Mouse (Mus musculus) small intestine, adult 2 months (tissue): Measurements from ENCODE around the gene Lrrc1. TPM values are rescaled to one million over a fixed set of nuclear protein-coding genes. Genes with fewer than 3 reads are reported as not detected.

Experiments used
- H3K27ac ChIP-seq: fragments of 200-500 bp; 2 replicates; pipeline ENCODE4 v1.5.1; 2012; ENCODE audit warnings: low read depth, low read length, control low read depth, inconsistent platforms; ENCODE audit not compliant: insufficient read depth
- H3K27me3 ChIP-seq: fragments of 200-500 bp; 2 replicates; pipeline ENCODE4 v1.6.1; 2012; ENCODE audit warnings: mild to moderate bottlenecking, moderate library complexity, low read length, inconsistent platforms; ENCODE audit not compliant: control insufficient read depth, insufficient read depth
- H3K36me3 ChIP-seq: fragments of 200-500 bp; 2 replicates; pipeline ENCODE4 v1.6.1; 2012; ENCODE audit warnings: mild to moderate bottlenecking, low read length, control low read depth, inconsistent platforms; ENCODE audit not compliant: control insufficient read depth, insufficient read depth
- H3K4me1 ChIP-seq: fragments of 200-500 bp; 2 replicates; pipeline ENCODE4 v1.6.1; 2012; ENCODE audit warnings: low read length, inconsistent platforms, mixed read lengths; ENCODE audit not compliant: control insufficient read depth, insufficient read depth, insufficient read length
- H3K4me3 ChIP-seq: fragments of 200-500 bp; 2 replicates; pipeline ENCODE4 v1.5.1; 2012; ENCODE audit warnings: low read depth, mild to moderate bottlenecking, control low read depth, inconsistent platforms, low read length, moderate library complexity
- CTCF ChIP-seq: fragments of 200-500 bp; IDR thresholded peaks from 2 replicates; pipeline ENCODE4 v1.5.1; 2012; ENCODE audit warnings: low read depth, mild to moderate bottlenecking, control low read depth, inconsistent platforms, low read length, moderate library complexity, mixed read lengths; ENCODE audit not compliant: insufficient replicate concordance, insufficient read length; ENCODE audit errors: extremely low read depth
- POLR2A ChIP-seq: fragments of 200-500 bp; IDR thresholded peaks from 2 replicates; pipeline ENCODE4 v1.6.1; 2012; ENCODE audit warnings: low read depth, mild to moderate bottlenecking, control low read depth, inconsistent platforms, low read length, moderate library complexity
- WGBS: fragments of 180-500 bp; shearing (Covaris S2); methylation state at CpG from one replicate; pipeline ENCODE4 v1.1.7; 2018; 5-methylcytosine and 5-hydroxymethylcytosine counted together
- polyA plus RNA-seq: library from polyadenylated mRNA; depleted of rRNA; stranded (reverse); fragments of >200 nt; gene quantifications from 2 replicates; pipeline ENCODE4 v1.2.3, GENCODE M21; 2012

Lrrc1 gene
- polyA plus RNA-seq, 1 experiment: 112 TPM

DNA sequence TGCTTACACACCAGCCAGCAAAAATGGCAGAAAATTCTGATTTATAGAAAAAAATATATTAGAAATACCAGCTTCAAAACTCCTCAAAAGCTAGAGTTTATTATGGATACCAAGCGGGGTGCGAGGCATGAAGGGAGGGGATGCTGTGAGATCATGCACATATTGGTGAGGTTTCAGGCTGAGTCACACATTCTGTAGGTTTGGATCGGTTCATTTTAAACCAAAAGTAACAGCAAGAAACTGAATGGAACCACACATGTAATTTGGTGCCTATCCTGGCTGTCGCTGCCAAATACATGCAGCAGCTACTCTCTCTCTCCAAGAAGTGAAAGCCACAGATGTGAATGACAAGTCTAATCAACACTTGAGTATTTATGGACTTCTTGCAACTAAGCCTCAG, 99.8 kb downstream of the Lrrc1 start:
- H3K4me3 ChIP-seq: no peak overlapping the region
- WGBS: 96% methylated on average over 4 of the region's 4 CpGs
- TF ChIP-seq POLR2A (no peak), CTCF (no peak)

DNA sequence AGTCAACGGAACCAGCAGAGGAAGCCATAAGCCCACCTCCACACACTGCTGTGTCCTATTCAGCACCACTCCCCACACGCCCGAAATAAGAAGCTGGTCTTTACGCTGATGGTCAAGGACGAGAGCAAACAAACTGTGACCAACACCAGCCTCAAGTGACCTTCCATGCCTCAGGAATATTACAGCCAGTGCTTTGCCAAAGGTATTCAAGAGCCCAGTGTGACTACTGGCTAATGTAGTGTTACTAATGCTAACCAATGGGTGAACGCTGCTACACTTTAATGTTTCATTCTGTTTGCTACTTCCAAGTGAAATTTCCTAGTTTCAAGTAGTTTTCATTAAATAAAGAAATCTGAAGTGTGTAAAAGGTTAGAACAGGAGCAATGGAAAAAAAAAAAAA, 105.3 kb downstream of the Lrrc1 start:
- H3K27me3 ChIP-seq: no peaks in the 10 kb centered on the region
- TF ChIP-seq POLR2A (no peak), CTCF (no peak)
- peaks cover 29% of the 10 kb centered on the region for H3K36me3 ChIP-seq
- WGBS: 93% methylated on average over 6 of the region's 6 CpGs
- no peak overlapping the region for H3K4me3 ChIP-seq
- H3K4me1 ChIP-seq: no peaks in the 10 kb centered on the region
- H3K27ac ChIP-seq: no peak overlapping the region

More for the DNA sequence above, 99.8 kb downstream of the Lrrc1 start:
- Histone ChIP-seq H3K27me3 (no peaks in the 10 kb centered on the region), H3K27ac (no peak overlapping the region), H3K4me1 (no peaks in the 10 kb centered on the region), H3K36me3 (peaks cover 17% of the 10 kb centered on the region)

DNA sequence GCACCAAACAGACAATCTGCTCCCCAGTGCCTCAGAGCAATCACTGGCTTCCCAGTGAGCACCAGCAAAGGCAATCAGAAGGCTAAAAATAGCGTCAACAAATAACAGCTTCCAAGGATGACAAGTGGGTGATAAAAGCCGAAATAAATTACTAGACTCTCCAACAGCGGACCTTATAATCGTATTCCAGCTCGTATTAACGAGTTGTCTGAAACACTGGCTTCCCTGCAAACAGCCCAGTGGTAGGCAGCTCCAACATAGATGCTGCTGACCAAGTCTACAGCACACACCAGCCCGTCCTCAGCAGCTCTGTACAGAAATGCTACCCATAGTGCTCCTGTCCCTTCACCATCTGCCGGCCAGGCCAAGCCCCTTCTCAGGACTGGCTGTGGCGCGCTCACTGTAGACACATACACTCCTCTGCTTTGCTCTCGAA, 105.8 kb downstream of the Lrrc1 start:
- no peak overlapping the region for H3K4me3 ChIP-seq
- TF ChIP-seq POLR2A (no peak), CTCF (no peak)
- H3K27ac ChIP-seq: no peak overlapping the region
- H3K36me3 ChIP-seq: peaks cover 31% of the 10 kb centered on the region
- 85% methylated on average over 11 of the region's 11 CpGs for WGBS
- H3K27me3 ChIP-seq: no peaks in the 10 kb centered on the region
- no peaks in the 10 kb centered on the region for H3K4me1 ChIP-seq

DNA sequence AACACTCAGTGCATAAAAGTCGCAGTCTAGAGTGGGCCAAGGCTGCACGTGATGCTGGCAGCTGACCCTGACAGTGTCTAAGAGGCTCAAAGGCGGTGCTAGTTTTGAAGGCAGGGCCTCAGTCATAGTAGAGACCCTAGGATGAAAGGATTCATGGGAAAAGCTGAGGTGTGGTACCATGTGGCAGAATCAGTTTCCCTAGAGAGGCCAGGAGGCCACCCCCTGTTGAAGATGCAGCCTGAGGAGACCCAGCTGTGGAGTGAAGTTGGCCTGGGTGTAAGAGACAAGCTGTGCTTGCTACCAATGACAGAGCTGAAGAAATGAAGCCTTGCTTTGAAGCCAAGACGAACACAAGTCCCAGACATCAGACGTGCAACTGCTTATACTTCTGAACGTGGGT, 107.5 kb downstream of the Lrrc1 start:
- Histone ChIP-seq H3K36me3 (peaks cover 36% of the 10 kb centered on the region), H3K4me3 (no peak overlapping the region), H3K27ac (no peak overlapping the region), H3K27me3 (no peaks in the 10 kb centered on the region), H3K4me1 (no peaks in the 10 kb centered on the region)
- TF ChIP-seq CTCF: no peak
- no peak for TF ChIP-seq POLR2A
- 92% methylated on average over 6 of the region's 6 CpGs for WGBS

DNA sequence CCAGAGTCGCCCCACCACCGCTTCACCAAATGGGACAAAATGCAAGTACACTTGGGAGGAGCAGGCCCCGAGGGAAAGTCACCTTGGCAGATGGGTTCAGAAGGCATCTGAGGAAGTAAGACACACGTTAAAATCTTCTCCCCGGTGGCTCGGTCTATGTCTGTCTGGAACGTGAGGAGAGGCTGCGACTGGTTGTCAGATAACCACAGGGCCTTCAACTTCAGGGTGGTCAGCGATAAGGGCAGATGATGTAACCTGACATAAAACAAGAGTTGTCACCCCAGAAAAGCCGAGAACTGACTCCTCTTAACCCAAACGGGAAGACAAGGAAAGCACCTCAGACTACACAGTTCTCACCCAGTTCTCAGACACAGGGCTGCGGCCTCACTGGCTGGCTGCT, 109.7 kb downstream of the Lrrc1 start:
- H3K36me3 ChIP-seq: peaks cover 33% of the 10 kb centered on the region
- no peak for TF ChIP-seq POLR2A
- TF ChIP-seq CTCF: no peak
- H3K27me3 ChIP-seq: no peaks in the 10 kb centered on the region
- peaks cover 8% of the 10 kb centered on the region for H3K4me1 ChIP-seq
- no peak overlapping the region for H3K27ac ChIP-seq
- no peak overlapping the region for H3K4me3 ChIP-seq
- WGBS: 84% methylated on average over 12 of the region's 12 CpGs

DNA sequence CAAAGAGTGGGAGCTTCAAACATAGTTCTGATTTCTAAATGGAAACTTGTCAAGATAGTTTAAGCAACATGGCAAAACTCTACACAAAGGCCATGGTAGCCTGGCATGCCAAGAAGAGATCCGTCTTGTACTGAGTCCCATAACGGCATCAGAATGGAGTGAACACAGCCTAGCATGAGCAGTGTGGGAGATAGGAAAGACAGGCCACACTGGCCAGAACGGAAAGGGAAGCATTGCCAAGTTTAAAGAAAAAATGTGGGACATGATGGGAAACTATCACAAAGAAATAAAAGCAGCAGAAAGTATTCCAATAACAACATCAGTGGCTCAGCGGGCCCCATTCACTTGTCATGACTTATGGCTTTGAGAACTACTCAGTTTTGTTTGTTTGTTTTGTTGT, 111.2 kb downstream of the Lrrc1 start:
- Histone ChIP-seq H3K36me3 (peaks cover 27% of the 10 kb centered on the region), H3K4me3 (no peak overlapping the region), H3K27ac (no peak overlapping the region), H3K27me3 (no peaks in the 10 kb centered on the region), H3K4me1 (peaks cover 17% of the 10 kb centered on the region)
- TF ChIP-seq POLR2A (no peak), CTCF (no peak)
- 90% methylated on average over 4 of the region's 4 CpGs for WGBS

DNA sequence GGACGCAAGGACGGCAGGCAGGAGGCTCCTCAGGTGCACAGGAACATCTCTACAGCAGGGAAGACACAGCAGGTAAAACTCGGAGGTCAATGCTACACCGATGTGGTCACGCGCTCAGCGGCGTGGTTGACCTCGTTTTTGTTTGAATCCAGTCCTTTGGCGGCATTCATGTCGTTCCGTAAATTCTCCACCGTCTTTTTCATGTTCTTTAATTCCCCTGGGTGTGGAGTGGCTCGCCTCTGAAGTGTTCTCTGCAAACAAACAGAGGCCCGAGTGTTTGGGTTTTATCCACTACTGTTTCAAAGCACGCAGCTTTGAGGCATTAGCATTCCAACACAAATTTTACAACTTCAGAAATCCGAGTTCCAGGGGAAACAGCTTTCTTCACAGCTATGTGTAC, 112.6 kb downstream of the Lrrc1 start:
- whole genome bisulfite sequencing: 86% methylated on average over 17 of the region's 17 CpGs
- H3K27me3 ChIP-seq: no peaks in the 10 kb centered on the region
- H3K4me1 ChIP-seq: peaks cover 26% of the 10 kb centered on the region
- H3K27ac ChIP-seq: no peak overlapping the region
- H3K36me3 ChIP-seq: peaks cover 21% of the 10 kb centered on the region
- H3K4me3 ChIP-seq: no peak overlapping the region
- no peak for TF ChIP-seq POLR2A
- no peak for TF ChIP-seq CTCF

DNA sequence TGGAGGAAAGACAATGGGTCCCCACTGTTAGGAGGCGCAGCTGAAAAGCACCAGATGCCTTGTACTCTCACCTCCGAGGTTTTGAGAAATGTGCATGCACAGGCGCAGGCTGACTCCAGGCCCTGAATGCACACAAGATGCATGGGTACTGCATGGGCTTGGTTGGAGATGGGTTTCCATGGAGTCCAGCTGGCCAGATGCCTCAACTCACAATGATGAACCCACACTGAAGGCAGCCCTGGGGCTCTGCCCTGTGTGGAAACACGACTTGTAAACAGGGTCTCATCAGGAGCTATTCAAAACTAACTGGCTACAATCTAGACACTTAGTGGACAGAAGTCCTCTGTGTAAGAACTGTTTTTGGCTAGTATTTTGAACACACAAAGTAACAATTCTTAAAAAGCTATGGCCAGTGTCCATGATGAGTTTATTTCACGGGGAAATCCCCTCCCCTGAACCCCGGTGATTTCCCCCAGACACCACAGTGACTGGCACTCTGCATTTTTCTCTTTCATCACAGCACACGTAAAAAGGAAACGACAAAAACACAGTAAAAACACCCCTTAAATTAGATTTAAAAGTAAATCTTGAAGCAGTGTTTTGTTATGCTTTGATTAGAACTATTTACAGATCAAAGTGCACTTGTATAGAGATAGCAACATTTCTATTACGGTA, 114.1 kb downstream of the Lrrc1 start:
- TF ChIP-seq CTCF (no peak), POLR2A (no peak)
- H3K4me1 ChIP-seq: peaks cover 26% of the 10 kb centered on the region
- H3K36me3 ChIP-seq: peaks cover 21% of the 10 kb centered on the region
- H3K27me3 ChIP-seq: no peaks in the 10 kb centered on the region
- WGBS: 50% methylated on average over 9 of the region's 9 CpGs
- no peak overlapping the region for H3K4me3 ChIP-seq
- no peak overlapping the region for H3K27ac ChIP-seq
